Mouse (Mus musculus): ENCODE results near the gene Zdhhc12.

The Zdhhc12 gene

GRCm38 (mm10) chr2:30042445-30042844 is 51.0 kb downstream of the Zdhhc12 start:
- TF ChIP-seq CTCF (conservative IDR thresholded peaks at IDR 0.05; ENCODE audit: low read length) (peak; percentile 73), POU5F1 (IDR thresholded peaks at IDR 0.05; ENCODE audit: borderline replicate concordance, low read length) (no peak), NANOG (IDR thresholded peaks at IDR 0.05; ENCODE audit: borderline replicate concordance, low read length) (peak; percentile 17; the same call in 1 of the 2 replicates)
- Histone ChIP-seq H3K4me3 (replicated peaks; ENCODE audit: low read length) (peak overlapping the region; percentile 57), H3K4me1 (replicated peaks; ENCODE audit: low read depth, low read length) (peaks cover 83% of the 10 kb centered on the region), H3K36me3 (ENCODE audit: insufficient read depth, low read length) (peaks cover 61% of the 10 kb centered on the region), H3K9me3 (ENCODE audit: low read length) (no peaks in the 10 kb centered on the region), H3K27me3 (ENCODE audit: insufficient read depth, low read length) (no peaks in the 10 kb centered on the region)
